Mouse (Mus musculus) E14TG2a.4 (cell line): ENCODE measurements around the gene Rb1.

ENCODE experiments used
- CTCF ChIP-seq: conservative IDR thresholded peaks from 2 replicates; pipeline ENCODE4 v1.5.1; 2014; ENCODE audit warnings: low read length
- NANOG ChIP-seq: IDR thresholded peaks from 2 replicates; pipeline ENCODE4 v1.6.1; 2014; ENCODE audit warnings: borderline replicate concordance, low read length, mixed read lengths
- POU5F1 ChIP-seq: IDR thresholded peaks from 2 replicates; pipeline ENCODE4 v1.6.1; 2014; ENCODE audit warnings: low read length, borderline replicate concordance

DNA sequence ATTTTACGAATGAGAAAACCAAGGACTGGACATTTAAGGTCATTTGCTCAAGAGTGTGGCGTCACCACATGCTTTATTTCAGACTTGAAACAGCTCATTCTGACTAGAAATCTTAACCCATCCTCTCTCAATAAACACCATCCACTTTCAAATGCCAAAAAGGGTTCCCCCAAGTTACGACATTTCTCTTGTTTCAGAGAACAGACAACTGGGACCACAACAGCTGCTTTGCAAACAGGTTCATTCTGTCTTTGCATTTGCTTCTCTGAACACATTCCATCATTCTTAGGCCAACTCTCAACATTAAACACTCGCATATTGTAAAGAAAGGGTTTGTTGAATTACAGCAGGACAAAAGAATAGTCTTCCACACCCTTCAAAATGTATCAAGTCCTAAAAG lies 11.8 kb downstream of the Rb1 start:
- TF ChIP-seq NANOG: no peak
- no peak for TF ChIP-seq CTCF
- TF ChIP-seq POU5F1: no peak
